Mouse (Mus musculus) forebrain, embryonic 16.5 days (tissue): ENCODE measurements around the gene Osbpl11. TPM values are rescaled to one million over a fixed set of nuclear protein-coding genes. Genes with fewer than 3 reads are reported as not detected.

Experiments used
- ATAC-seq: fragments of 200-750 bp; cut with Nextera tagmentation; 2 replicates; pipeline ENCODE4 v1.8.0; 2017; ENCODE audit warnings: mild to moderate bottlenecking, moderate library complexity
- H3K27ac ChIP-seq: fragments of 300-500 bp; sonication (generic); 2 replicates; pipeline ENCODE4 v1.5.1; 2014; ENCODE audit warnings: low read length, control low read depth
- H3K27me3 ChIP-seq: fragments of 300-500 bp; sonication (generic); replicated peaks from 2 replicates; pipeline ENCODE4 v1.6.1; 2014; ENCODE audit warnings: low read length; ENCODE audit not compliant: control insufficient read depth, insufficient read depth
- H3K36me3 ChIP-seq: fragments of 300-500 bp; sonication (generic); 2 replicates; pipeline ENCODE4 v1.6.1; 2014; ENCODE audit not compliant: control insufficient read depth, insufficient read depth
- H3K4me1 ChIP-seq: fragments of 300-500 bp; sonication (generic); replicated peaks from 2 replicates; pipeline ENCODE4 v1.6.1; 2014; ENCODE audit warnings: low read length; ENCODE audit not compliant: control insufficient read depth, insufficient read depth
- H3K4me2 ChIP-seq: fragments of 300-500 bp; sonication (generic); 2 replicates; pipeline ENCODE4 v1.6.1; 2014; ENCODE audit warnings: mild to moderate bottlenecking, low read length, control low read depth
- H3K4me3 ChIP-seq: fragments of 300-500 bp; sonication (generic); replicated peaks from 2 replicates; pipeline ENCODE4 v1.5.1; 2014; ENCODE audit warnings: mild to moderate bottlenecking, low read length, control low read depth
- H3K9ac ChIP-seq: fragments of 300-500 bp; sonication (generic); replicated peaks from 2 replicates; pipeline ENCODE4 v1.6.1; 2014; ENCODE audit warnings: low read depth, low read length, control low read depth
- H3K9me3 ChIP-seq: fragments of 300-500 bp; sonication (generic); 2 replicates; pipeline ENCODE4 v1.6.1; 2016; ENCODE audit warnings: low read length; ENCODE audit not compliant: control insufficient read depth
- WGBS: fragments of 180-500 bp; shearing (Covaris S2); extraction: QIAGEN DNeasy Blood & Tissue Kit; methylation state at CpG from one replicate; pipeline ENCODE4 v1.1.7; 2014; 5-methylcytosine and 5-hydroxymethylcytosine counted together
- polyA plus RNA-seq: library from polyadenylated mRNA; unstranded; fragments of >200 nt; fragmentation: Nextera tagmentation; extraction: Ambion mirVana; gene quantifications from 2 replicates; pipeline ENCODE4 v1.2.1, GENCODE M21; 2015

Osbpl11 gene
- polyA plus RNA-seq, 1 experiment from 2014 or later: 16.7 TPM

DNA sequence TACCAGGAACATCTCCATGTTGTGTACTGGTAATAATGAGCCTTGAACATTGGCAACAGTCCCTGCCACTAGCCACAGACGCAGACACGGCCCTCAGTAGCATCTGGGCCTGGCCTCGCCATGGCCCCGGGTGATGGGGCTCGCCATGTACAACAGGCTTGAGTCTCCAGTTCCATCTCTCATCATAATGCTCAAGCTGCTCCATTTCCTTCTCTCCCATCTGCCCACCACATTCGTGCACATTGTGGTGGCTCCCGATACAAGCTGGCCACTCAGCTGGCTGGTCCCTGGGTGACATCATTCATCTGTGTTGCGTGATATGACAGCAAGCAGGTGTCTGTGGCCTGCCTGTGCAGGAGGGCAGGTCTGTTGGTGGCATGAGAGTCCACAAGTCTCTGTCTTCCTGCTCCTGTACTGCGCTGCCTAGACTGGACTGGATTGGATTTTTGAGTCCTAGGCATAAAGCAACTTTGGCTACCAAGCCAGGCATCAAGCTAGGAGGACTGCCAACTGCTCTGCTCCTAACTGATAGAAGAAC is 60.1 kb downstream of the Osbpl11 start:
- no peak overlapping the region for H3K27ac ChIP-seq
- H3K9me3 ChIP-seq: no peaks in the 10 kb centered on the region
- peaks cover 3% of the 10 kb centered on the region; the same call in 1 of the 2 replicates for H3K36me3 ChIP-seq
- WGBS: 96% methylated on average over 9 of the region's 9 CpGs
- H3K4me3 ChIP-seq: no peak overlapping the region
- ATAC-seq: no peak
- H3K27me3 ChIP-seq: no peaks in the 10 kb centered on the region
- H3K4me2 ChIP-seq: no peak overlapping the region
- H3K9ac ChIP-seq: no peak overlapping the region
- H3K4me1 ChIP-seq: no peaks in the 10 kb centered on the region

DNA sequence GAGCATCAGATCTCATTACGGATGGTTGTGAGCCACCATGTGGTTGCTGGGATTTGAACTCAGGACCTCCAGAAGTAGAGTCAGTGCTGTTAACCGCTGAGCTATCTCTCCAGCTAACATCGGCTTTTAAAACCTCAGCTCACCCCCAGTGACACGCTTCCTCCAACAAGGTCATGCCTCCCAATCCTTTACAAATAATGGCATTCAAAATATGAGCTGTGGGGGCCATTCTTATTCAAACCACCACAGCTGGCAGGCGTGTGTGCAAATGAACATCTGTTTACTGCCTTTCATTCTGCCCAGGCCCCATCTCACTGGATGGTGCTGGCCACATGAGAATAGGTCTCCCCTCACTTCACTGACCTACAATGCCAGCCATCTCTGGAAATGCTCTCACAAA is 61.7 kb downstream of the Osbpl11 start:
- ATAC-seq: no peak

DNA sequence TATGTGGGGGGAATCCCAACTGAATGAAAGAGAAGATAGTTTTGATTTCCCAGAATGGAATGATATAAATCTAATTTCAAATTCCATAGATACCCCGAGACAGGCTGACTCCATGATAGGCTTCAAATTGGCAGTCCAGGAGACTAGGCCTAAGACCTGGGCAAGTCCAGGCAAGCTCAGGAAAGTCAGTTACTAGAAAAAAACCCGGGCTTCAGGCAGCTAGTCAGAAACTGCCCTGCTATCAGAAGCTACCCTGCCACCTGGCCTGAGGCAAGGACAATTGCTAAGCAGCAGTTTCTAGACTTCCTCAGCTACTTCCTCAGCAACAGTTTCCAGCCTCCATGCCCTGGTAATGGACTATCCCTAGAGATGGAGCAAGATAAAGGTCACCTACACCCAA is 62.1 kb downstream of the Osbpl11 start:
- Histone ChIP-seq H3K27me3 (no peaks in the 10 kb centered on the region), H3K4me3 (no peak overlapping the region), H3K4me2 (no peak overlapping the region), H3K36me3 (peaks cover 2% of the 10 kb centered on the region; the same call in 1 of the 2 replicates), H3K9ac (no peak overlapping the region), H3K9me3 (no peaks in the 10 kb centered on the region), H3K27ac (no peak overlapping the region), H3K4me1 (peaks cover 6% of the 10 kb centered on the region)
- 93% methylated on average over 2 of the region's 2 CpGs for WGBS
- ATAC-seq: no peak

More for the DNA sequence above, 61.7 kb downstream of the Osbpl11 start:
- Histone ChIP-seq H3K27ac (no peak overlapping the region), H3K9me3 (no peaks in the 10 kb centered on the region), H3K4me2 (no peak overlapping the region), H3K4me3 (no peak overlapping the region), H3K36me3 (peaks cover 3% of the 10 kb centered on the region; the same call in 1 of the 2 replicates), H3K27me3 (no peaks in the 10 kb centered on the region), H3K9ac (no peak overlapping the region), H3K4me1 (peaks cover 6% of the 10 kb centered on the region)
- 89% methylated on average over 5 of the region's 5 CpGs for WGBS

DNA sequence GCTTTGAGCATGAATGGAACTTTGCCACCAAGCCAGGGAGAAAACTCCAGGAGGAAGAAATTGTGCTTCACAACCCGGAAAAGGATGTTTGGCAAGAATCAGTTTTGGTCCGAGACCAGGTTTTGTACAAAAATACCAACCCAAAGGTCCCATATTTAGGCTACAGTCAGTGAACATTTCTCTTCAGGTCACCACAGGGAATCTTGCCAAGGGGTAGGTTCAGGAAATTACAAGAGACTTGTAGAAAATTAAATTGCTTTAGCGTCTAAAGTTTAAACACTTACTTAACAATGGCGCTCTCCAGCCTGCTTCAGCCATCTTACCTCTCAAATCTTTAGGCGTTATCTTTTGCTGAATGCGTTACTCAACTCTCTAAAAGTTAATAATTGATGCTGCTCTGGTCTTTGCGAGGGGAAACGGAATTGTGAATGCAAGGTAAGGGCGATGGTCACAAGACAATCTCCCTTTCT is 65.8 kb downstream of the Osbpl11 start:
- Histone ChIP-seq H3K36me3 (no peaks in the 10 kb centered on the region), H3K27ac (no peak overlapping the region), H3K9ac (peak overlapping the region; percentile 93), H3K4me2 (peak overlapping the region; percentile 71), H3K4me1 (peaks cover 13% of the 10 kb centered on the region), H3K4me3 (peak overlapping the region; percentile 82), H3K9me3 (no peaks in the 10 kb centered on the region), H3K27me3 (no peaks in the 10 kb centered on the region)
- ATAC-seq: no peak
- WGBS: 20% methylated on average over 9 of the region's 9 CpGs

DNA sequence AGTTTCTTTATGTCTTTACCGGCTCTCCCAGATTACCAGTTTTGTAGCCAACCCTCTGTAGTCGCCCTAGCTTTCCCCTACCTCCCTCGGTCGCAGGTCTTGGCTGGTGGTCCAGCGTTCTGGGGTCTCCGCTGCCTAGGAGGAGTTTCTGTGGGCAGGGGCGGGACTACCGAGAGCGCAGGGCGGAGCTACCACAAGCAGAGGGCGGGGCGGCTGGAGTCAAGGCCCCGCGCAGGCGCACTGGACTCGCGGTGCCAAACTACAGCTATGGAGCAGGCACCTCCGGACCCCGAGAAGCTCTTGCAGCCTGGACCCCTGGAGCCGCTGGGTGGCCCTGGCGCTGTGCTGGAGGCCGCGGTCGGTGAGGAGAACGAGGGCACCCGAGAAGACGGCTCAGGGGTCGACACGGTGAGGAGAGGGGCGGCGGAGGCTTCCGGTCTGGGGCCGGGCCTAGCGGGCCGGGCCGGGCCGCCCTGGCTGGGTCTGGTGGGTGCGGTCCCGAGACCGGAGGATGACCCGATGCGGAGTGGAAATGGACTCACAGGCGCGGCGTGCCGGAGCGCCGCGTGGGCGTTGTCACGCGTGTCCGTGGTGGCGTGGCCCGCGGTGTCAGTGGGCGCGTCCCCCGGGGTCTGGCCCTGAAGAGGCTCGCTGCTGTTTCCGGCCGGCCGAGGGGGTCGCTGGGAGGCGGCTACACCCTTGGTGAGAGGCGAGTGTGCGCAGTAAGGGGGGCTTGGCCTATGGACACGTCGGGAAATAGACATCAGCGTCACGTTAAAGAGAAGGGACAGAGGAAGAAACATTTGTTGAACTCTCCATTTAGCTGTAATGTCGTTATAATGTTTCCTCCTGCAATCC is 66.6 kb downstream of the Osbpl11 start, which contains the start of gene Snx4:
Snx4 (plus strand) TSS at position 249 of the 858 bp plus-strand sequence.
- WGBS: under 1% methylated on average over 66 of the region's 72 CpGs
- peak; percentile 96 for ATAC-seq
- peak within 1 kb of the TSS; percentile 82 for H3K4me3 ChIP-seq
- no peaks in the 10 kb centered on the region for H3K9me3 ChIP-seq
- H3K4me2 ChIP-seq: peak within 1 kb of the TSS; percentile 71
- H3K36me3 ChIP-seq: no peaks in the 10 kb centered on the region
- H3K27ac ChIP-seq: peak within 1 kb of the TSS; percentile 70
- peak within 1 kb of the TSS; percentile 93 for H3K9ac ChIP-seq
- H3K4me1 ChIP-seq: peaks cover 13% of the 10 kb centered on the region
- no peaks in the 10 kb centered on the region for H3K27me3 ChIP-seq

DNA sequence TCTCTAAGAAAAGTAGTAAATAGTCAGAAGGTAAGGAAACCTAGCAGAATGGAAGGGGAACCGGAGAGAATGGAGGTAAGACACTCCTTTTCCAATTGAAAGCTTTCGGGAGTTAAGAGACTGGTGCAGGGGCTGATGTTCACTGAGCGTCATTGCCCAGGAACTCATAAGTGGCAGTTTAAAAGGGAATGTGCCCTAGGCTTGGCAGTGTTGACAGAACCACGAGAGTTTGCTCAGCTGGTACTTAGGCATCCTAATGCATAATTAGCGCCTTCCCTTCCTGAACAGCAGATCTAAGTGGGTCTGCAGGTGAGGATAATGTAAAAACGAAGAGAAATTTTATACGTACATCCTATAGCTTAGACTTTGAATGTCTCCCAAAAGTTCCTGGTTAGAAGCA is 70.7 kb downstream of the Osbpl11 start:
- Histone ChIP-seq H3K27me3 (no peaks in the 10 kb centered on the region), H3K4me2 (no peak overlapping the region), H3K4me3 (no peak overlapping the region), H3K4me1 (peaks cover 14% of the 10 kb centered on the region), H3K36me3 (no peaks in the 10 kb centered on the region), H3K9me3 (no peaks in the 10 kb centered on the region), H3K9ac (no peak overlapping the region), H3K27ac (no peak overlapping the region)
- no peak for ATAC-seq
- 83% methylated on average over 7 of the region's 7 CpGs for WGBS

DNA sequence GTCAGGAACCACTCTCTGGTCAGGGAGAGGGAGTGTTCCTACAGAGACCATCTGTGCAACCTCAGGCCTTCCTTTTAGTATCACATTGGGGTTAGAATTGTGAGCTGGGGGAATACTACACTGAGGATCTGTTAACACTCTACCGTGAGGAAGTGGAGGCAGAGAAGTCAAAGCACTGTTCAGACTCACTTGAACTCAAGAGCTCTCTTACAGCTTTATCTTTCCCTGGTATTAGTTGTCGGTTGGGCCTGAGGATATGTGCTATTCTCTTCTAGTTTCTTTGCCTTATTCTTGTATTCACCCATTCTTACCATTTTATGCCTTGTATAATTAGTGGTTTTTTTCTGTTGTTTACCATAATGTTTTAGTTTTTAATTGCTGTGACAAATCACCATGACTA is 73.7 kb downstream of the Osbpl11 start:
- Histone ChIP-seq H3K4me1 (peaks cover 3% of the 10 kb centered on the region; the same call in 1 of the 2 replicates), H3K27me3 (no peaks in the 10 kb centered on the region), H3K4me3 (no peak overlapping the region), H3K4me2 (no peak overlapping the region), H3K9ac (no peak overlapping the region), H3K9me3 (no peaks in the 10 kb centered on the region), H3K27ac (no peak overlapping the region), H3K36me3 (no peaks in the 10 kb centered on the region)
- WGBS: 87% methylated on average over 2 of the region's 2 CpGs
- no peak for ATAC-seq

DNA sequence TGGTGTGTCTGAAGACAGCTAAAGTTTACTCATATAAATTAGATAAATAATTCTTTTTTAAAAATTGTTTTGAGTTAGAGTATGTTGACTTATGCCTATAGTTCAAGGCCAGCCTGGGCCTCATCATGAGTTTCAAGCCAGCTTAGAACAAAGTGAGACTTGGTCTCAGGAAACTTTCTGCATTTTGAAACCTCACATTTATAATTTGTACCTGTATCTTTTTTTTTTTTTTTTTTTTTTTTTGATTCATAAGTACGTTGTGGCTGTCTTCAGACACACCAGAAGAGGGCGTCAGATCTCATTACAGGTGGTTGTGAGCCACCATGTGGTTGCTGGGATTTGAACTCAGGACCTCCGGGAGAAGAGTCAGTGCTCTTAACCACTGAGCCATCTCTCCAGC is 75.0 kb downstream of the Osbpl11 start:
- Histone ChIP-seq H3K4me2 (no peak overlapping the region), H3K27ac (no peak overlapping the region), H3K4me3 (no peak overlapping the region), H3K9ac (no peak overlapping the region), H3K9me3 (no peaks in the 10 kb centered on the region), H3K27me3 (no peaks in the 10 kb centered on the region), H3K36me3 (no peaks in the 10 kb centered on the region), H3K4me1 (peaks cover 3% of the 10 kb centered on the region; the same call in 1 of the 2 replicates)
- no peak for ATAC-seq
- WGBS: 96% methylated on average over 3 of the region's 3 CpGs

DNA sequence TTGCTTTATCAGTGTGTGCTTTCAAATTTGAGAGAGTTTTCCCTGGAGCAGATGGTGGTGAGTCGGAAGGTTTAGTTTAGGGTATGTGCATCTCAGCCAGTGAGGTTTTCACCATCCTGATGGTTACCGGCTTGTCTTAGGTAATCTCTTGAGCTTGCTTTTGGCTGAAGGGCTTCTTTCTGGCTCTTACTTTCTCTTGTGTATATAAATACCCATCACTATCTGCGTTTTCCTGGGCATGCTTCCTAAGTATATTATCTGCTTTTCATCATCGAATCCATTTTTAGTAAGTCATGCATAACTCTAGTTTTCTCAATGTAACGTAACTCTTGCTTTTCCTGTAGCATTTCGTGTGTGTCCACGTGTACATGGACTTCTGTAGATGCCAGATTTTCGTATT is 76.0 kb downstream of the Osbpl11 start:
- H3K4me1 ChIP-seq: peaks cover 3% of the 10 kb centered on the region; the same call in 1 of the 2 replicates
- H3K27me3 ChIP-seq: no peaks in the 10 kb centered on the region
- no peak overlapping the region for H3K9ac ChIP-seq
- 84% methylated on average over 8 of the region's 8 CpGs for WGBS
- no peak overlapping the region for H3K4me3 ChIP-seq
- no peak overlapping the region for H3K27ac ChIP-seq
- ATAC-seq: no peak
- H3K9me3 ChIP-seq: no peaks in the 10 kb centered on the region
- no peak overlapping the region for H3K4me2 ChIP-seq
- peaks cover 3% of the 10 kb centered on the region for H3K36me3 ChIP-seq
